Mouse (Mus musculus) hindbrain, embryonic 10.5 days (tissue): ENCODE results near the gene Fhit. TPM values are rescaled to one million over a fixed set of nuclear protein-coding genes. Genes with fewer than 3 reads are reported as not detected.

Source experiments
- DNase-seq: peaks from one replicate; pipeline ENCODE4 v3.0.0-alpha.2; 2017; ENCODE audit warnings: low spot score
- H3K27ac ChIP-seq: fragments of 300-500 bp; sonication (generic); 2 replicates; pipeline ENCODE4 v1.5.1; 2016; ENCODE audit warnings: mild to moderate bottlenecking, moderate library complexity
- H3K27me3 ChIP-seq: fragments of 300-500 bp; sonication (generic); 2 replicates; pipeline ENCODE4 v1.6.1; 2016; ENCODE audit warnings: mild to moderate bottlenecking; ENCODE audit not compliant: poor library complexity, insufficient read depth, severe bottlenecking
- H3K36me3 ChIP-seq: fragments of 300-500 bp; sonication (generic); 2 replicates; pipeline ENCODE4 v1.6.1; 2016; ENCODE audit warnings: mild to moderate bottlenecking, moderate library complexity
- H3K4me1 ChIP-seq: fragments of 300-500 bp; sonication (generic); replicated peaks from 2 replicates; pipeline ENCODE4 v1.6.1; 2016; ENCODE audit warnings: mild to moderate bottlenecking
- H3K4me3 ChIP-seq: fragments of 300-500 bp; sonication (generic); 2 replicates; pipeline ENCODE4 v1.5.1; 2016; ENCODE audit warnings: mild to moderate bottlenecking, moderate library complexity
- H3K9me3 ChIP-seq: fragments of 300-500 bp; sonication (generic); 2 replicates; pipeline ENCODE4 v1.6.1; 2016; ENCODE audit warnings: mild to moderate bottlenecking, moderate library complexity
- WGBS: fragments of 180-500 bp; shearing (Covaris S2); methylation state at CpG from one replicate; pipeline ENCODE4 v1.1.7; 2016; 5-methylcytosine and 5-hydroxymethylcytosine counted together
- polyA plus RNA-seq: library from polyadenylated mRNA; unstranded; fragments of >200 nt; fragmentation: Nextera tagmentation; extraction: Ambion mirVana; gene quantifications from 2 replicates; pipeline ENCODE4 v1.2.1, GENCODE M21; 2016

The Fhit gene
- polyA plus RNA-seq, 1 experiment from 2014 or later: 4.4 TPM

DNA sequence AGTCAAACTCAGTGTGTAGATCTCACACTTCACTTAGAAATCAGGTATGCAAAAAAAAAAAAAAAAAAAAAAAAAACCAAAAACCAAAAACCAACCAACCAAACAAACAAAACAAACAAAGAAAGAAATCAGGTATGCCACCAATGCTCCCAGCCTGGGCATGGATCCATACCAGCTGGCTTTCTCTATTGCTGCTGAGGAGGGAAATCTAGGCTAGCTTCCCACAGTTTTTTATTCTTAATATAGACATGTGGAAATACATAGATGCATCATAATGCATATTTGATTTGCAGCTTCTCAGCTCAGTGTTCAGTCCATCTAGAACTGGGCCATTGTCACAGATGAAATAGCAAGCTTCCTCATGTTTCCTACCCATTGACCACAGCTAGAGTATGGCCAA, 439.3 kb downstream of the Fhit start:
- no peaks in the 10 kb centered on the region for H3K4me1 ChIP-seq
- no peak overlapping the region for H3K4me3 ChIP-seq
- no peaks in the 10 kb centered on the region for H3K36me3 ChIP-seq
- DNase-seq: no peak
- H3K27ac ChIP-seq: no peak overlapping the region
- no peaks in the 10 kb centered on the region for H3K9me3 ChIP-seq
- no peaks in the 10 kb centered on the region for H3K27me3 ChIP-seq

- DNase-seq: no peak
- Histone ChIP-seq H3K4me3 (no peak overlapping the region), H3K9me3 (no peaks in the 10 kb centered on the region), H3K4me1 (no peaks in the 10 kb centered on the region), H3K27me3 (no peaks in the 10 kb centered on the region), H3K36me3 (no peaks in the 10 kb centered on the region), H3K27ac (no peak overlapping the region)
- WGBS: 91% methylated on average over 3 of the region's 3 CpGs
These were observed 448.9 kb downstream of the Fhit start for GRCm38 (mm10) chr14:10712916-10713315.

- no peak for DNase-seq
- 93% methylated on average over 7 of the region's 7 CpGs for WGBS
These were observed 449.3 kb downstream of the Fhit start for GRCm38 (mm10) chr14:10712522-10712881.

GRCm38 (mm10) chr14:10711841-10712521, 449.9 kb downstream of the Fhit start:
- Histone ChIP-seq H3K27me3 (no peaks in the 10 kb centered on the region), H3K4me1 (no peaks in the 10 kb centered on the region), H3K4me3 (no peak overlapping the region), H3K9me3 (no peaks in the 10 kb centered on the region), H3K36me3 (no peaks in the 10 kb centered on the region), H3K27ac (no peak overlapping the region)
- no peak for DNase-seq
- 85% methylated on average over 5 of the region's 5 CpGs for WGBS

More at GRCm38 (mm10) chr14:10712522-10712881, 449.3 kb downstream of the Fhit start:
- Histone ChIP-seq H3K4me1 (no peaks in the 10 kb centered on the region), H3K9me3 (no peaks in the 10 kb centered on the region), H3K36me3 (no peaks in the 10 kb centered on the region), H3K27ac (no peak overlapping the region), H3K4me3 (no peak overlapping the region), H3K27me3 (no peaks in the 10 kb centered on the region)

GRCm38 (mm10) chr14:10710796-10711311, 451.0 kb downstream of the Fhit start:
- WGBS: 89% methylated on average over 12 of the region's 12 CpGs
- Histone ChIP-seq H3K27me3 (no peaks in the 10 kb centered on the region), H3K4me3 (no peak overlapping the region), H3K27ac (no peak overlapping the region), H3K9me3 (no peaks in the 10 kb centered on the region), H3K4me1 (no peaks in the 10 kb centered on the region), H3K36me3 (no peaks in the 10 kb centered on the region)
- no peak for DNase-seq

GRCm38 (mm10) chr14:10701707-10702106, 460.1 kb downstream of the Fhit start:
- H3K27ac ChIP-seq: no peak overlapping the region

DNA sequence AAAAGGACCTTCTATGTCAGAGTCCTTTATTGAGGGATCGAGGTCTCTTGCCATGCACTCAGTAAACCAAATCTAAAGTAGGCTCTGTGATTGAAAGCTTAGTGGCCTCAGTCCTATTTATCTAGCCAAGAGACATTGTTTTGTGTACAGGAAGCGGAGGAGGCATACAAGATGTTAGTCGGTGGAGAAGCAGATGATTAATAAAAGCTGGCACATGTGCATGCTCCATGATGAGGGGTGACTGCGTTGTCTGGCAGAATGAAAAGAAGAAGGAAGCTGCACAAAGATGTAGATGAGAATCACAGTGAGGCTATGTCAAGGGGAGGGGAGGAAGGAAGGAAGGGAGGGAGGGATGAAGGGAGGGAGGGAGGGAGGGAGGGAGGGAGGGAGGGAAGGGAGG, 481.8 kb downstream of the Fhit start:
- no peak for DNase-seq
- WGBS: 74% methylated on average over 4 of the region's 4 CpGs
- Histone ChIP-seq H3K36me3 (no peaks in the 10 kb centered on the region), H3K4me3 (no peak overlapping the region), H3K27ac (peak overlapping the region; percentile 16; the same call in 1 of the 2 replicates), H3K9me3 (no peaks in the 10 kb centered on the region), H3K27me3 (no peaks in the 10 kb centered on the region), H3K4me1 (0 out of 2 replicates have a peak, but pooled peaks cover 4% of the 10 kb centered on the region)

More at GRCm38 (mm10) chr14:10701707-10702106, 460.1 kb downstream of the Fhit start:
- Histone ChIP-seq H3K27me3 (no peaks in the 10 kb centered on the region), H3K9me3 (no peaks in the 10 kb centered on the region), H3K36me3 (no peaks in the 10 kb centered on the region), H3K4me1 (no peaks in the 10 kb centered on the region), H3K4me3 (no peak overlapping the region)
- no peak for DNase-seq
- WGBS: 90% methylated on average over 2 of the region's 2 CpGs

GRCm38 (mm10) chr14:10679638-10680037, 482.2 kb downstream of the Fhit start:
- H3K27me3 ChIP-seq: no peaks in the 10 kb centered on the region
- H3K27ac ChIP-seq: no peak overlapping the region
- DNase-seq: no peak
- H3K4me3 ChIP-seq: no peak overlapping the region
- H3K4me1 ChIP-seq: 0 out of 2 replicates have a peak, but pooled peaks cover 4% of the 10 kb centered on the region
- no peaks in the 10 kb centered on the region for H3K9me3 ChIP-seq
- H3K36me3 ChIP-seq: no peaks in the 10 kb centered on the region

GRCm38 (mm10) chr14:10677627-10678026, 484.2 kb downstream of the Fhit start:
- H3K4me3 ChIP-seq: no peak overlapping the region
- 0 out of 2 replicates have a peak, but pooled peaks cover 4% of the 10 kb centered on the region for H3K4me1 ChIP-seq

DNA sequence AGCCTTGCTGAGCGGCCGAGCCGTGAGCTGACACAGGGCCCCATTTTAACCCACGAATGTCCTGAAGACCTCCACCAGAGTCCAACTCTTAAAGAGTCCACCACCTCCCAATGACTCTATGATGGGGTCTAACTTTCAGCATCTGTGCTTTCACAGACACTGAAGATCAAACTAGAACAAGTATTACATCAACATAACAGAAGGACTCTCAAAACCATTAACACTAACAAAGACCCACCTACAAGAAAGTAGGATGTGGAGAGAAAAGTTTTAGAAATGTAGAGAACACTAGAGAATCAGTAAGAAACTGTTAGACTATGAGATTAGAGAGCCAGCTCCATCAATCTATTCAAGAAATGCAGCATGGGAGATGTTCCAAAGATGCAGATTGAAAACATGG, 501.6 kb downstream of the Fhit start:
- H3K4me1 ChIP-seq: peaks cover 13% of the 10 kb centered on the region; the same call in 1 of the 2 replicates
- 92% methylated on average over 4 of the region's 4 CpGs for WGBS
- no peaks in the 10 kb centered on the region for H3K27me3 ChIP-seq
- no peaks in the 10 kb centered on the region for H3K9me3 ChIP-seq
- H3K4me3 ChIP-seq: no peak overlapping the region
- DNase-seq: no peak
- no peaks in the 10 kb centered on the region for H3K36me3 ChIP-seq
- peak overlapping the region; percentile 79 for H3K27ac ChIP-seq

More at GRCm38 (mm10) chr14:10677627-10678026, 484.2 kb downstream of the Fhit start:
- no peak for DNase-seq
- H3K36me3 ChIP-seq: no peaks in the 10 kb centered on the region
- WGBS: 74% methylated on average over 2 of the region's 2 CpGs
- no peaks in the 10 kb centered on the region for H3K9me3 ChIP-seq
- no peaks in the 10 kb centered on the region for H3K27me3 ChIP-seq
- no peak overlapping the region for H3K27ac ChIP-seq

- WGBS: 36% methylated on average over 2 of the region's 2 CpGs
- Histone ChIP-seq H3K36me3 (no peaks in the 10 kb centered on the region), H3K4me1 (peaks cover 13% of the 10 kb centered on the region; the same call in 1 of the 2 replicates), H3K27me3 (no peaks in the 10 kb centered on the region), H3K9me3 (no peaks in the 10 kb centered on the region), H3K27ac (peak overlapping the region; percentile 79), H3K4me3 (no peak overlapping the region)
- peak; percentile 42 for DNase-seq
These were observed 502.5 kb downstream of the Fhit start for GRCm38 (mm10) chr14:10659326-10659725.

GRCm38 (mm10) chr14:10658219-10658618, 503.6 kb downstream of the Fhit start:
- no peak for DNase-seq
- H3K4me3 ChIP-seq: no peak overlapping the region
- H3K4me1 ChIP-seq: peaks cover 13% of the 10 kb centered on the region; the same call in 1 of the 2 replicates
- no peaks in the 10 kb centered on the region for H3K9me3 ChIP-seq
- WGBS: 98% methylated on average over 1 of the region's 1 CpGs
- H3K27ac ChIP-seq: no peak overlapping the region
- no peaks in the 10 kb centered on the region for H3K27me3 ChIP-seq
- H3K36me3 ChIP-seq: no peaks in the 10 kb centered on the region

GRCm38 (mm10) chr14:10657364-10657763, 504.5 kb downstream of the Fhit start:
- DNase-seq: no peak
- H3K4me1 ChIP-seq: peaks cover 13% of the 10 kb centered on the region; the same call in 1 of the 2 replicates
- H3K4me3 ChIP-seq: no peak overlapping the region
- H3K27me3 ChIP-seq: no peaks in the 10 kb centered on the region
- no peaks in the 10 kb centered on the region for H3K9me3 ChIP-seq
- 90% methylated on average over 3 of the region's 3 CpGs for WGBS
- no peak overlapping the region for H3K27ac ChIP-seq
- no peaks in the 10 kb centered on the region for H3K36me3 ChIP-seq
